Mouse (Mus musculus) embryonic fibroblast, embryonic 13.5 days (primary cell): ENCODE measurements at regions not wholly inside any gene's neighbourhood (a gene's known extent, or its start where the extent isn't known, plus 50 kb on each side); places are given as distances from the start of the nearest gene placed in this dataset.

ENCODE experiments used
- H3K27ac ChIP-seq: 2 replicates; pipeline ENCODE4 v1.5.1; 2012; ENCODE audit warnings: low read length, control low read depth, inconsistent platforms; ENCODE audit not compliant: insufficient read depth
- H3K4me1 ChIP-seq: 2 replicates; pipeline ENCODE4 v1.6.1; 2011; ENCODE audit warnings: low read length; ENCODE audit not compliant: control insufficient read depth, insufficient read depth
- H3K4me3 ChIP-seq: 2 replicates; pipeline ENCODE4 v1.5.1; 2011; ENCODE audit warnings: mild to moderate bottlenecking, control low read depth, low read length; ENCODE audit not compliant: insufficient read depth
- CTCF ChIP-seq: IDR thresholded peaks from 2 replicates; pipeline ENCODE4 v1.5.1; 2011; ENCODE audit warnings: mild to moderate bottlenecking, control low read depth, low read length, moderate library complexity, borderline replicate concordance; ENCODE audit not compliant: insufficient read depth
- POLR2A ChIP-seq: IDR thresholded peaks from 2 replicates; pipeline ENCODE4 v1.6.1; 2011; ENCODE audit warnings: low read depth, mild to moderate bottlenecking, control low read depth, low read length, moderate library complexity

GRCm38 (mm10) chr12:112235841-112236240 lies 89.8 kb downstream of the Kif26a start:
- H3K4me1 ChIP-seq = no peaks in the 10 kb centered on the region
- no peak overlapping the region for H3K4me3 ChIP-seq
- H3K27ac ChIP-seq = no peak overlapping the region
- TF ChIP-seq CTCF = no peak
- TF ChIP-seq POLR2A = no peak

- H3K27ac ChIP-seq = no peak overlapping the region
- no peak for TF ChIP-seq POLR2A
- TF ChIP-seq CTCF = no peak
- no peaks in the 10 kb centered on the region for H3K4me1 ChIP-seq
- no peak overlapping the region for H3K4me3 ChIP-seq
These were observed 91.1 kb downstream of the Kif26a start for GRCm38 (mm10) chr12:112237061-112237490.

GRCm38 (mm10) chr12:112238834-112239233 lies 92.8 kb downstream of the Kif26a start:
- no peak overlapping the region for H3K4me3 ChIP-seq
- TF ChIP-seq POLR2A (no peak), CTCF (no peak)
- no peaks in the 10 kb centered on the region for H3K4me1 ChIP-seq
- H3K27ac ChIP-seq = no peak overlapping the region

- H3K4me1 ChIP-seq = no peaks in the 10 kb centered on the region
- TF ChIP-seq CTCF (no peak), POLR2A (no peak)
- no peak overlapping the region for H3K27ac ChIP-seq
- H3K4me3 ChIP-seq = no peak overlapping the region
These were observed 95.7 kb downstream of the Kif26a start for GRCm38 (mm10) chr12:112241740-112242171.

- TF ChIP-seq CTCF (no peak), POLR2A (no peak)
- no peak overlapping the region for H3K27ac ChIP-seq
- H3K4me1 ChIP-seq = no peaks in the 10 kb centered on the region
- no peak overlapping the region for H3K4me3 ChIP-seq
These were observed 97.2 kb downstream of the Kif26a start for GRCm38 (mm10) chr12:112243231-112243630.

- TF ChIP-seq POLR2A = no peak
- no peak for TF ChIP-seq CTCF
- no peak overlapping the region for H3K27ac ChIP-seq
- no peak overlapping the region for H3K4me3 ChIP-seq
- no peaks in the 10 kb centered on the region for H3K4me1 ChIP-seq
These were observed 104.9 kb downstream of the Kif26a start for GRCm38 (mm10) chr12:112250894-112251293.

GRCm38 (mm10) chr12:112253461-112253860 lies 107.5 kb downstream of the Kif26a start:
- no peak overlapping the region for H3K4me3 ChIP-seq
- no peak overlapping the region for H3K27ac ChIP-seq
- no peaks in the 10 kb centered on the region for H3K4me1 ChIP-seq
- TF ChIP-seq CTCF = no peak
- no peak for TF ChIP-seq POLR2A

- H3K4me3 ChIP-seq = no peak overlapping the region
- no peak for TF ChIP-seq CTCF
- TF ChIP-seq POLR2A = no peak
- H3K4me1 ChIP-seq = no peaks in the 10 kb centered on the region
- H3K27ac ChIP-seq = no peak overlapping the region
These were observed 109.2 kb downstream of the Kif26a start for GRCm38 (mm10) chr12:112255223-112255622.

GRCm38 (mm10) chr12:112257691-112258090 lies 111.7 kb downstream of the Kif26a start:
- no peak for TF ChIP-seq POLR2A
- TF ChIP-seq CTCF = no peak
- H3K27ac ChIP-seq = no peak overlapping the region
- no peak overlapping the region for H3K4me3 ChIP-seq
- H3K4me1 ChIP-seq = no peaks in the 10 kb centered on the region

GRCm38 (mm10) chr12:112263283-112264056 lies 117.5 kb downstream of the Kif26a start:
- no peaks in the 10 kb centered on the region for H3K4me1 ChIP-seq
- no peak for TF ChIP-seq POLR2A
- no peak for TF ChIP-seq CTCF
- H3K4me3 ChIP-seq = no peak overlapping the region
- no peak overlapping the region for H3K27ac ChIP-seq

- TF ChIP-seq CTCF = no peak
- TF ChIP-seq POLR2A = no peak
- no peaks in the 10 kb centered on the region for H3K4me1 ChIP-seq
These were observed 118.2 kb downstream of the Kif26a start for GRCm38 (mm10) chr12:112264201-112264600.

More at GRCm38 (mm10) chr12:112264201-112264600, 118.2 kb downstream of the Kif26a start:
- no peak overlapping the region for H3K4me3 ChIP-seq
- no peak overlapping the region for H3K27ac ChIP-seq
